Mouse (Mus musculus) G1E (cell line): ENCODE results near the gene Erbb4.

Source experiments
- CTCF ChIP-seq: IDR thresholded peaks from 2 replicates; pipeline ENCODE4 v1.5.1; 2012; ENCODE audit warnings: low read depth, low read length, inconsistent platforms, mixed read lengths
- GATA1 ChIP-seq: IDR thresholded peaks from 2 replicates; pipeline ENCODE4 v1.6.1; 2012; ENCODE audit warnings: borderline replicate concordance, low read length, inconsistent platforms, mixed read lengths
- GATA2 ChIP-seq: IDR thresholded peaks from 2 replicates; pipeline ENCODE4 v1.6.1; 2012; ENCODE audit warnings: low read depth, low read length, inconsistent platforms, borderline replicate concordance
- POLR2AphosphoS5 ChIP-seq: IDR thresholded peaks from 2 replicates; pipeline ENCODE4 v1.6.1; 2012; ENCODE audit warnings: low read depth, low read length, inconsistent platforms; ENCODE audit not compliant: insufficient replicate concordance
- TAL1 ChIP-seq: conservative IDR thresholded peaks from 2 replicates; pipeline ENCODE4 v1.6.1; 2012; ENCODE audit warnings: low read depth, low read length, inconsistent platforms, mixed read lengths

DNA sequence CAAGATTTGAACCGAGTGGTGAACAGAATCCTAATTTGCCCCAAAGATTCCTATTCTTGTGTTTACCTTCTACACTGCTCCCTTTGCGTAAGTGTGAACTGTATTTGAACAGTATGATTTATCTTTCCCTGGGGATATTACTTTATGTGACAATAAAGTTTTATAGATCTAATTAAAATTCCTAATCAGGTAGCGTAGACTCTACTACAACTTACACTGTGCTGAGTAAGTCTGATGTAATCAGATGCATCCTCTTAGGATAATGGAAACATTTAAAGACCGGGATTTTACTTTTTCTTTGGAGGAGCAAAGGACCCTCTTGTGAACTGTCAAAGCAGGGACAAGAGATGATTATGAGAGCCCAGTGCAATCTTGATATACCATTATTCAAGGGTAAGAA, 433.2 kb downstream of the Erbb4 start:
- TF ChIP-seq TAL1, result no peak
- TF ChIP-seq CTCF, result no peak
- no peak for TF ChIP-seq GATA1
- no peak for TF ChIP-seq POLR2AphosphoS5
- TF ChIP-seq GATA2, result no peak
